Mouse (Mus musculus): Measurements from ENCODE around the gene Slc36a3. TPM values are rescaled to one million over a fixed set of nuclear protein-coding genes. Genes with fewer than 3 reads are reported as not detected.

The Slc36a3 gene
- not detected for total RNA-seq (2021)

DNA sequence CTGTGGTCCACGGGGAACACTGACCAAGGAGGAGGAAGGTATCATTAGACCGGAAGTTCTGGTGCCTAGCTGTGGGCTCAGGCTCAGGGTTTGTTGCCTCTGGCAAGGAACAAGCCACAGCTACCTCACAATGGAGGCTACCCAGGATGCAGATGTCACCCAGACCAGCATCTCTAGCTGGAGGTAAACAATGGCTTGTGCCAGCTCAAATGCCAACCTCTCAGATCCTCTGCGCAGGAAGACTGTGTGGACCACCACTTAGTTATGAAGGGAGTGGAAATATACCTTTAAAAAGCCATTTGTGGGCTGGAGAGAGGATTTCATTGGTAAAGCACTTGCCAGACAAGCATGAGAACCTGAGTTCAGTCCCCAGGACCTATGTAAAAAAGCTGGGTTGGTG is at the start of gene Slc36a3:
Slc36a3 (minus strand) TSS at position 101 of the 400 bp plus-strand sequence.
- intact Hi-C loops (cut with DNase I) = loop anchor here (10.0 kb wide), 1 partner anchor 267 kb away; no protein-coding TSS in a partner anchor

DNA sequence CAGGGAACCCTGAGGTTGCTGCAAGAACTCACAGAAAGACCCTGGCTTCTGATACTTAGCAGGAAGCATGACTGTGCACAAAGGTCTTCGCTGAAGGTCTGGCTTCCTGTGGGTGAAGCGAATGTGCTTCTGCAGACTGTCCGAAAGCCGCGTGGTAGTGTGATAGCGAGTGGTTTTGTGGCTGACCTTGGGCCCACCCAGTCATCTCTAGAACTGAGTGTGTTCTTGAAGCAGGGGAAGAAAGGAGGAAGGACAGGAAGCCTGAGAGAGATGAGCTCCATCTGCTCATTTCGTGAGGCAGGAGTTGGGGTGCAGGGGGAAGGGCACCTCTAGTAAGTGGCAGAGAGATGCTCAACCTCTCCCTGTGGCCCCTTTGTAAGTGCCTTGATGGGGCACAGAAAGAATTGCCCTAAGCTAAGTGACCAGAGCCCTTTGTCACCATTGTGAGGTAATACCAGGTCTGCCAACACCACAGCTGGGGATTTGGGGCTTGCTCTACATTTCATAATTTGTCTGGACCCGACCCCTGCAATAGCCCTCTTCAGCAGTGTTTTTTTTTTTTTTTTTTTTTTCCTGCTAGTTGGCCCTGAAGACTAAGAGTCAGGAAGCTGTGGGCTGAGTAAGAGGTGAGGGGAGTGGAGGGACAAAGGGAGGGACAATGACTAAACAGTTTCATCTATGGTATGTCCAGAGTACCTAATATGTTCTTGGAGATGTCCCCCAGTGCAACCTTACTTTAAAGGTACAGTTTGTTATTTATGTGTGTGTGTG is 46.4 kb upstream of the Slc36a3 start:
- intact Hi-C loops (cut with DNase I) = no loop called here
- DNase-seq (ENCODE audit: low spot score in 2 of 2) = no peak

More for the DNA sequence above, at the start of gene Slc36a3:
- DNase-seq (ENCODE audit: low spot score in 2 of 2) = no peak

DNA sequence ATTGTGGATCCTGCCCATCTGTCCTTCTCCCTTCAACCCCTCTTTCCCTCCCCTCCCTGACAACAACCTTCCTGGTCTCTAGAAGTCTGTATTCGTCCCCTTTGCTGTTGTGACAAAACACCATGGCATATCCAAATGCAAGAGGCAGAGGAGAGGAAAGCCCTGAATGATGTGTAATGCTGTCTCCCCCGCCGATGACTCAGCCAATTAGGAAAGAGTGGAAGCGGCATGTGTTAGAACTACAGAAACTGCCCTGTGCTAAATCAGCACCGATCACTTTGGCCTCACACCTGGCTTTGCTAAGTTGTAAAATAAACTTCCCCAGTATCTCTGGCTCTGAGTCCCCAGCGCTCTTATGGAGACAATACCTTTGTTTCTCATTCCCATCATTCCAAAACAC is 45.6 kb upstream of the Slc36a3 start:
- no peak for DNase-seq (ENCODE audit: low spot score in 2 of 2)
- intact Hi-C loops (cut with DNase I) = no loop called here

DNA sequence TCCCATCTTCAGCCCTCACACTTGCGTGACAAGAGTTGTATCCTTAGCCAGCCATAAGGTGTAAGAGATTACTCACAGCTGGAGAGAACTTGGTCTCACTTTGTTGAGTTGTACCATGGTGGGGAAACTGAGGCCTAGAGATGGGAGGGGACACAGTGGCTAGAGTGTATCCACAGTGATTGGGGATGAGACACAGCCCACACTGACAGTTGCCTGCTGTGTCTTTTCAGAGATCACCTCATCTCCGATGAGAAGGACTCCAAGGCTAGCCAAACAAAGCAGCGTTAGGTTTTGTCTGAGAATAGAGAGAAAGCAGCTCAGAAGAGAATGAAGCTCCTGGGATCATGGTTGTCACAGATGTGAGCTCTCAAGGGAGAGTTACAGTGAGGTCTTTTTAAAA is 38.7 kb upstream of the Slc36a3 start:
- intact Hi-C loops (cut with DNase I) = no loop called here
- no peak for DNase-seq (ENCODE audit: low spot score in 2 of 2)

DNA sequence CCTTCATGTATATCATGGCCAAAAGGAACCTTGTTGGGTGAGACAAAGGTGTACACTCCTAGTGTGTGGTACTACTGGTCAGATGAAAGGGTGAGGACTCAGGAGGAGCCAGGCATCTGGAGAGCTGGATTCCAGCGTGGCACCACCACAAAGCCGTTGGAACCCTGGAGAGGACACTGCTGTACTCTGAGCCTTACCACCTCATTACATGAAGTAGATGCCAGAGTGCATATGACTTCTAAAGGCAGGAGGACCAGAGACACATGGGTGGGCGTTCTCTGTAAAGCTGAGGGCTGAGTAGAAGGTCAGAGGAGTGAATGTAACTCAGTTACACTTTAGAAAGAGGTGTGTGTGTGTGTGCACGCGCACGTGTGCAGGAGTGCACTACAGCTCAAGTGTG is 36.3 kb upstream of the Slc36a3 start:
- DNase-seq (ENCODE audit: low spot score in 2 of 2) = no peak
- intact Hi-C loops (cut with DNase I) = no loop called here

DNA sequence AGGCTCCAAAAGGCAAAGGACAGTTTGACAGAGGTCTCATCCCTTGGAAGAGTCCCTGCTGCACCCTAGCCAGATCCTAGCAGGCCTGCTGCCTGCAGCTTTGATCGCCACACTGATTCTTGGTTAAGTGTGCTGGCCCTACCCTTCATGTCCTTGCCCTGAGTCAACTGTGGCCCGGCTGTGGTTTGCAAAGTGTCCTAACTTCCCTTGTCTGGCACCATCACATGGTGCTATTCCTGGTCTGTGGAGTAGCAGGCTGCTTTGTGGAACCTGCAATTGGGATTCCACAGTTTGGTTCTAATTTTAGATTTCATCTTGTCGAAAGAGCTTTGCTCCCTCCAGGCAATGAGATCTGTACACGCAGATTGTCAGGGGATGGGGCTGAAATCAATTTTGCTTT is 35.8 kb upstream of the Slc36a3 start:
- intact Hi-C loops (cut with DNase I) = no loop called here

DNA sequence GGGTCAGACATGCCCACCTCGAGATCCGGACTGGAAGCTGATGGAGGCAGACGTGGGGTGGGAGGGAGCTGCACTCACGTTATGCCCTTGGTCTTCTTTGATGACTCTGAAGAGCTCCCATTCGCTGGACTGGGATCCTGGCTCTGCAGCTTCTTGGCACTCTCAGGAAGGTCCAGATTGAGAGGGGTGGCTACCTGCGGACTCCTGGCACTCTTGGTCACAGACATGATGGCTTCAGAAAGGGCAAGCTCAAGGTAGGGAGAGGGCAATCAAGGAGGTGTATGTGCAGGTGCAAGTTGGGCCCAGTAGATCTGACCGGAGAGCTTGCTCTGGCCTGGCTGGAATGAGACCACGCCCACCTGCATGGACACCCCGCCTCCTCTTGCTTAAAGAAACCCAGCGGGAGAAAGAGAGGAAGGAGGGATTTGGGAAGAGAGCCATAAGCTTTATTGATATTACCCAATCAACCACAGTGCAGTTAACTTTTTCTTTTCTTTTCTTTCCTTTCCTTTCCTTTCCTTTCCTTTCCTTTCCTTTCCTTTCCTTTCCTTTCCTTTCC is 33.3 kb upstream of the Slc36a3 start, which contains the start of gene Slc36a2:
Slc36a2 (minus strand) TSS at position 345 of the 559 bp plus-strand sequence.
- DNase-seq (ENCODE audit: low spot score in 2 of 2) = no peak
- intact Hi-C loops (cut with DNase I) = no loop called here

More for the DNA sequence above, 35.8 kb upstream of the Slc36a3 start:
- DNase-seq (ENCODE audit: low spot score in 2 of 2) = no peak

DNA sequence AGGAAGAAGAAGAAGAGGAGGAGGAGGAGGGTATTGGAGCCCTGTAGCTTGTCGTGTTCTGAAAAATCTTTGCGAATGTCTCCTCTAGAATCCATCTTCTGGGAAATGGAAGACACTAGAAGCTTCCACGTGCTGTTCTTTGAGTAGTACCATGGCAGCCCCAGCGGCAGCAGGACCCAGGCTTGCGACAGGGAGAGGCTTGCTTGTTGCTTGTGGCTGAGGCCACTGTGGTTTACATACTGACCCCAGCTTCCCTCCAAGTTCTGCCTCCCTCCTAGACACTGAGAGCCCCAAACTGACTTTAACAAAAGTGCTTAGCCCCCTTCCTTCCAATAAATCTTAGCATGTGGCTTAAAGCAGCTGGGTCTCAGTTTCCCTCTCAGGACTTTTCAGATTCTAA is 32.7 kb upstream of the Slc36a3 start:
- intact Hi-C loops (cut with DNase I) = no loop called here

DNA sequence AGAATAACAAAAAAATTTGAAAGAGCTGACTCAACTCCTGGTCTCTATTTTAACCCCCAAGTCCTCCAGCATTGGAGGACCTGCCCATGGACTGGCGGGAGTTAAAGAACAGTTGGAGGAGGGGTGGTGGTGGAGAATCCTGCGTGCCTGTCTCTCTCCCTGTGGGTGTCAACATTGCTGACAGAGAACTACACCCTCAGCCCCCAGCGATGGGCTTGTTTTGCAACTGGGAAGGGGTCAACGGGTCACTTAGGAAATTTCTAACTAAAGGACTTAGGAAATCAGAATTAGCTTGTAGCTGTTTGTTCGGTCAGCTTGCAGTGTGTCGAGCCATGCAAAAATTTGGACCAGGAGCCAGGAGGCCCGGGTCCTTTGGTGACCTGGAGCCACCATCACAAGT is 31.6 kb upstream of the Slc36a3 start:
- DNase-seq (ENCODE audit: low spot score in 2 of 2) = no peak
- intact Hi-C loops (cut with DNase I) = no loop called here

More for the DNA sequence above, 32.7 kb upstream of the Slc36a3 start:
- DNase-seq (ENCODE audit: low spot score in 2 of 2) = no peak

DNA sequence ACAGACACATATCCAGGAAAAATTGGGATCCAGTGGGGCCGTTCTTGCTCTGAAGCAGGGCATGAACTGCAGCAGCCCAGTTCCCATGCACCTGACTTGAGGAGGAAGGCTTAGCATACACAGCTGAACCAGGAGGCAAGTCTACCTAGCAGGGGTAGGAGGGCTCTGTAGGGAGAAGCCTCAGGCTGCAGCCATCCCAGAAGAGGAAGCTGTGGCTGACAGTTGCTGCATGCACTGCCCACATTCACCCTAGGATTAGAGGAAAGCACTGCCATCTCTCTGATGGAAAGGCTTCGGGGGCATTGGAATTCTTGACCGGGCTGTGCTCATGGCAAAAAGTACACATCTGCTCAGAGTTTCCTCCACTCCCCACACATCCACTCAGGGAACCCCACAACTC is 28.3 kb upstream of the Slc36a3 start:
- no peak for DNase-seq (ENCODE audit: low spot score in 2 of 2)
- intact Hi-C loops (cut with DNase I) = no loop called here

DNA sequence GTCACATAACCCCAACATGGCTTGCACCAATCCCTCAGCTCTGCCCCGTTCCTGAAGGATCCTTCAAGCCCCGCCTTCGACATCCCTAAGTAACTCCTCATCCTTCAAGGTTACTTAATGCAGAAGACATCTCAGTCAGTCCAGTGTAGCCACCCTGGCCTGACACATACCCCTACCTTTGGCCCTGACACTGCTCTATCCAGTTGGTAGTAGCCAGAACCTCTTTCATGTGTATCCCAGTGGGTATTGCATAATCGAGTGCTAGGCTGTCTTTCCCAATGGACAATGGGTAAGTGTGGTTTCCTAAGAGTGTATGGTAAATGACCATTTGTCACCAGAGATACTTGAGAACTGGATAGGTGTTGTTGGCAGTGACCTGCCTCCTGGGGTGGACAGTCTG is 27.3 kb upstream of the Slc36a3 start:
- DNase-seq (ENCODE audit: low spot score in 2 of 2) = no peak
- intact Hi-C loops (cut with DNase I) = no loop called here

DNA sequence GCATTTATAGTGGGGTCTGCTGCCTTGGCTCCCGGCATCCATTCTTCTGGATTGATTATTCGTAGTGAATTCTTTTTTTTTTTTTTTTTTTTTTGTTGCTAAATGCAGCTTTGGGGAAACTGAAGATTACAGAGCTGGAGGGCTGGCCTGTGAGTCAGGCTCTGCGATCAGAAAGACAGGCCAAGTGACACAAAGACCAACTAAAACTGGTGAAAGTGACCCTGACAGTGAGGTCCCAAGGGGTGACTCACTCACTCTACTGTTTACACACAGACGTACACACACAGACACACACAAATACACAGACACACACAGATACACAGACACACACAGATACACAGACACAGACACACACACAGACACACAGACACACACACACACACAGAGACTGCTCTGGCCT is 19.0 kb upstream of the Slc36a3 start:
- intact Hi-C loops (cut with DNase I) = no loop called here
- DNase-seq (ENCODE audit: low spot score in 2 of 2) = no peak

DNA sequence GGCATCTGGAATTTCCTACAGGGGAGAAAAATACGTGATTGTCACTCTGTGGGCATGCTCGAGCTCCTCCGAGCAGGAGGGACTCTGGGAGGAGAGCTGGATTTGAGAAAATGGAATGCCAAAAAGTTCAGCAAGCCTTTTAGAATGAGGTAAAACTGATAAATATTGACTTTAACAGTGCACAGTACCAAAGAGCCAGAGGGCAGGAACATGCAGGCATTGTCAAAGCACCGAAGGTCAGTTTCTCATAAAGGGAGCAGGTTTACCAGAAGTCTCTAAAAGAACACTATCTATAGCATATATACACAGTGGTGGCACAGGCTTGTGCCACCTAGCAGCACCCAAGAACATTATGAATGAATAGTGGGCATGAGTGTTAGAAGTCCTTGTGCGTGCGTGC is 17.4 kb upstream of the Slc36a3 start:
- intact Hi-C loops (cut with DNase I) = no loop called here
- DNase-seq (ENCODE audit: low spot score in 2 of 2) = no peak

DNA sequence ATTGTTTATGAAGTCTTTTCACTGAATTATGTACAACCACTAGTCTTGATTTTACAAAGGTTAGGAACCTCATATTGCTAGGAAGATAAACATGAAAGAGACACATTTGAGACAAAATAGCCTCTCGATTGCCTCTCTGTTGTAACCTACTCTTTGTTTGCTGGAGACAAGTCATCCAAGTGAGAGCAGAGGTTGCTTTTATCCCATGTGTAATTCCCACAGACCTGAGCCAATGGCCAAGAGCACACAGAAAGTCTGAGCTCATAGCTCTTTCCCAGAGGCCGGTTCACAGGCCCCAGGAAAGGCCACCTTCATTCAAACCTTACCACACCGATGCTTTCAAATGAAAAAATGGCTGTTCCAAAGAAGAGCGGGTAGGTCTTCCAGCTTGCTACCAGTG is 17.0 kb upstream of the Slc36a3 start:
- intact Hi-C loops (cut with DNase I) = no loop called here
- no peak for DNase-seq (ENCODE audit: low spot score in 2 of 2)

DNA sequence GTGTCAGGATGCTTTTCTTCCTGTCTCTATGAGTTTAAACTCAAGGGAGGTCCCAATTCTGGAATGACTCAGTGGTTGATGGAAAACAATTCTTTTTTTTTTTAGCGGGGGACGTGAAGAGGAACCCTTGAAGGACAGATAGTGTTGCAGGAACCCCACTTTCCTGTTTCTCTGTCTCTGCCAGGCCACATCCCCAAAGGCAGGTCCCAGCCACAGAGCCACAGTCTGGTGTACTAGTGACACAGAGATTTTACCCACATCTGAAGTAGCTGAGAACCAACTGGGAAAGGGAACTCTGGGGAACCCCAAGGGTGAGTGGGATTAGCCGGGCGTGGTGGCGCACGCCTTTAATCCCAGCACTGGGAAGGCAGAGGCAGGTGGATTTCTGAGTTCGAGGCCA is 14.2 kb upstream of the Slc36a3 start:
- intact Hi-C loops (cut with DNase I) = no loop called here
- DNase-seq (ENCODE audit: low spot score in 2 of 2) = no peak

DNA sequence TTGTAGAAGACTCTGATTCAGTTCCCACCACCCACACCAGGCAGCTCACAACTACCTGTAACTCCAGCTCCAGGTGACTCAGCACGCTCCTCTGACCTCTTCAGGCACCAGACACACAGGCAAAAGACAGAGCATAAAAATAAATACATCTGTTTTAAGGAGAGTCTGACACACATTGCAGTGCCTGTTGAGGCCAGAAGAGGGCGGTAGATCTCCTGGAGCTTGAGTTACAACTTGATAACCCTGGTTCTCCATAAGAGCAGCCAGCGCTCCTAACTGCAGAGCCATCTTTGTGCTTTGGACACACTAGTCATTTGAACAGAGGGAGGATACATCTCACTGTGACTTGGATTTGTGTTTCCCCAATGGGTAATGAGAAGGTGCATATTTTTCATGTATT is 13.2 kb upstream of the Slc36a3 start:
- peak; percentile 24 to 59 for DNase-seq (ENCODE audit: low spot score in 2 of 2)
- intact Hi-C loops (cut with DNase I) = loop anchor here (5.0 kb wide), 2 partner anchors 88 to 223 kb away; no protein-coding TSS in a partner anchor

DNA sequence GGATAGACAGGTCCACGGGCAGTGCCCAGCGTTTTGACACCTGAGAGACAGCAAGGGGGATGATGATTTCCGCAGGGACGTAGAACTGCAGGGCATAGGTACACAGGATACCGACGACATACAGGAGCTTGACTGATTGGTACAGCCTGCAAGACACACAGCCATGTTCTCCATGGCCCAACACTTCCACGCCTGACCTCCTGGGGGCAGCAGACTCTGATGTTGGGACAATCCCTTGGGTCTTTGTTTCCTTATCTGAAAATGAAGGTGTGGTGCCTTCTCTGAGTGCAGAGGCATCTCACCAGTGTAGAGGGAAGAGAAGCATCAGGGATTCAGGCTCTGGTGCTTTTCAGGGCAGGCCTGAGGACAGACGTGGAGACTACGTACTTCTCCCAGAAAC is 11.2 kb upstream of the Slc36a3 start:
- intact Hi-C loops (cut with DNase I) = loop anchor here (2.0 to 5.0 kb wide), 3 partner anchors 42 to 225 kb away; partner anchors contain the start of gene Slc36a1
- DNase-seq (ENCODE audit: low spot score in 2 of 2) = peak; percentile 51 to 74

DNA sequence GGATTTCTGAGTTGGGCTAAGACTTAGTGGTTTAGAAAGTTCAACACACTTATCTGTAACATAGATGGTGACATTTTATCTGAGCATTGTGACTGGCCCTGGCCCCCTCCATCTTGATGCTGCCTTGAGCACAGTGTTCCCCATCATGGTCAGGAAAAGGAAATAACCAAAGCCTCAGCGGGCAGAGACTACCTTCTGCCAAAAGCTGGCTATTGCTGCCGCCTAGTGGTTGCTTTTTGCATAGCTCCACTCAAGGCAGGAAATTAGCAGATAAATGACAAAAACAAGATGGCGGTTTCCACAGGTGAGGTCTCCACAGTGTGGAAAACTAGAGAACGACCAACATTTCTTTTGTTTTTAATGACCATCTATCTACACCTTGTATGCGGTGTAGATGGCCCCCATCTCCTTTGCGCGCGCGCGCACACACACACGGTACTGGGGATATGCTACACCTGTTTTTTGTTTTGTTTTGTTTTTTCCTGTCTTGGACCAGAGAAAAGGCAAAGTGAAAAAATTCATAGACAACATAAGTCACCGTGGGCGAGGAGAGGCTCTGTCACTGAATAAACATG is 7.4 kb upstream of the Slc36a3 start:
- intact Hi-C loops (cut with DNase I) = loop anchor here (1.0 to 10.0 kb wide), 4 partner anchors 62 to 274 kb away; partner anchors contain the start of gene Gm2a
- peak; percentile 84 to 85 for DNase-seq (ENCODE audit: low spot score in 2 of 2)

DNA sequence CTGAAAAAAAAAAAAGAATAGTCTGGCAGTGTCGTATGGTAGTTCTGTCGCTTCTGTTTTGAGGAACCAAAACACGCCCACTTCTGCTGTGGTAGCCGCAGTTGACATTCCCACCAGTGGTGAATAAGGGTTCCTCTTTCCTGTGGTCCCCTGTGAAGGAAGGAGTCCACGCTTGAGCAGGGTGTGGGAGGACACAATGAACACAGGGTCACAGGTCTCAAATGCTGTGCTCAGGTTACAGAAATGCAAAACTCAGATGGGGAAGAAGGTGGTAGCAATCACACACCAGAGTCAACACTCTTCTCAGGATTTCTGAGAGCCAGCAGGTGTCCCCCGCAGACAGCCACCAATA is 3.5 kb upstream of the Slc36a3 start:
- DNase-seq (ENCODE audit: low spot score in 2 of 2) = no peak
- intact Hi-C loops (cut with DNase I) = loop anchor here (5.0 to 10.0 kb wide), 2 partner anchors 58 to 270 kb away; partner anchors contain the start of gene Gm2a

DNA sequence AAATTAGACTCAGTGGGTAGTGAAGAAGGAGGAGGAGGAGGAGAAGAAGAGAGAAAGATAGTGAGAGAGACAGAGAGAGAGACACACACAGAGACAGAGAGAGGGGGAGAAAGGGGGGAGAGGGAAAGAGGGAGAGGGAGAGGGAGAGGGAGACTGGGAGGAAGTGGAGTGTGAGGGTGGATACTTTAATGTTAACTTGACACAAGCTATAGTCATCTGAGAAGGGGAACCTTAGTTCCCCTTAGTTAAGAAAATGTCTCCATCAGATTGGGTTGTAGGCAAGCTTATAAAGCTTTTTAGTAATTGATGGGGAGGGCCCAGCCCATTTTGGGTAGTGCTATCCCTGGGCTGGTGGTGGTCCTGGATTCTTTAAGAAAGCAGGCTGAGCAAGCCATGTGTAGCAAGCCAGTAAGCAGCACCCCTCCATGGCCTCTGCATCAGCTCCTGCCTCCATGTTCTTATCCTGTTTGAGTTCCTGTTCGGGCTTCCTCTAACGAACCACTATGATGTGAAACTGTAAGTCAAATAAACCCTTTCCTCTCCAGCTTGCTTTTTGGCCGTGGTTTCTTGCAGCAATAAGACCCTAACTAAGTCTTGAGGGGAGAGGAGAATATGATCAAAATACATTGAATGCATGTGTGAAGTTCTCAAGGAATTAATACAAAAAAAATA is 3.0 kb upstream of the Slc36a3 start:
- intact Hi-C loops (cut with DNase I) = loop anchor here (5.0 to 10.0 kb wide), 2 partner anchors 57 to 270 kb away; partner anchors contain the start of gene Gm2a

More for the DNA sequence above, 3.0 kb upstream of the Slc36a3 start:
- DNase-seq (ENCODE audit: low spot score in 2 of 2) = no peak
